Mouse (Mus musculus) cerebellum, adult 2 months (tissue): ENCODE data around the gene Prmt7.

Experiments
- CTCF ChIP-seq: fragments of 200-500 bp; IDR thresholded peaks from 2 replicates; pipeline ENCODE4 v1.5.1; 2011; ENCODE audit warnings: low read depth, mild to moderate bottlenecking, control low read depth, low read length, moderate library complexity, borderline replicate concordance; ENCODE audit not compliant: insufficient read depth
- POLR2A ChIP-seq: fragments of 200-500 bp; IDR thresholded peaks from 2 replicates; pipeline ENCODE4 v1.6.1; 2011; ENCODE audit warnings: low read length, control low read depth, borderline replicate concordance; ENCODE audit not compliant: insufficient read depth

- TF ChIP-seq CTCF (no peak), POLR2A (no peak)
These were observed 51.6 kb downstream of the Prmt7 start for GRCm38 (mm10) chr8:106262343-106262742.
